Mouse (Mus musculus): ENCODE results near the gene Zfp672. TPM values are rescaled to one million over a fixed set of nuclear protein-coding genes. Genes with fewer than 3 reads are reported as not detected.
A peak's percentile ranks its signal among the peaks of the same experiment; 100 is the strongest.

Zfp672 gene
- polyA plus RNA-seq, 1 experiment, result 39.4 TPM

GRCm38 (mm10) chr11:58322824-58323569, 7.1 kb downstream of the Zfp672 start:
- WGBS, result under 1% methylated on average over 63 of the region's 63 CpGs

DNA sequence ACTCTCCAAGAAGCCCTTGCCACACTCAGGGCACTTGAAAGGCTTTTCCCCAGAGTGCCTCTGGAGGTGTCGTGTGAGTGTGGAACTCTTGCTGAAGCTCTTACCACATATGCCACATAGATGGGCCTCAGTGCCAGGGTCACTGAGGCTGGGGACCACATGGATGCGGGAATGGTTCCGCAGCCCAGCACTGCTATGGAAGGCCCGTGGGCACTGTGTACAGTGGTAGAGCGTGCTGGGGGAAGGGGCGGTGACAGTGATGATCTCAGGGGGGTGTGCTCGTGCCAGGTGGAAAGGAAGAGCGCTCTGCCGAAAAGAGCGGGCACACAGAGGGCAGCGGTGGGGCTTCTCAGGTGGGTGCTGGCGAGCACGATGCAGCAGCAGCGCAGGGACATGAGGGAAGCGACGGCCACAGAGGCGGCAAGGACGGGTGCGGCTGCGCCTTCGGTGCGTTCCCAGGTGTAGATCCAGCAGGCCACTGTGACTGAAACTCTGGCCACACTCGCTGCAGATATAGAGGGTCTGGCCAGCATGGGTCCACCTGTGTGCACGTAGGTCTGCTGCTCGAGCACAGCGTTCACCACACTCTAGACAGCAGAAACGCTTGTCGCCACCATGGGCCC, 13.3 kb downstream of the Zfp672 start:
- Histone ChIP-seq H3K4me3 (replicated peaks; ENCODE audit: control insufficient read depth, low read depth, low read length) (no peak overlapping the region), H3K4me1 (ENCODE audit: control insufficient read depth, insufficient read depth, low read length) (no peaks in the 10 kb centered on the region; the same call in 1 of the 2 replicates), H3K27ac (ENCODE audit: control insufficient read depth, insufficient read depth, low read depth, low read length, poor library complexity) (no peak overlapping the region)
- WGBS, result 95% methylated on average over 28 of the region's 28 CpGs
- peak; percentile 27; the same call in 1 of the 2 replicates for TF ChIP-seq POLR2A (IDR thresholded peaks at IDR 0.05; ENCODE audit: borderline replicate concordance, control insufficient read depth, low read depth, low read length)
- no peak for TF ChIP-seq CTCF (IDR thresholded peaks at IDR 0.05; ENCODE audit: control insufficient read depth, insufficient read depth, low read length)

More at GRCm38 (mm10) chr11:58322824-58323569, 7.1 kb downstream of the Zfp672 start:
- peaks cover 2% of the 10 kb centered on the region; the same call in 1 of the 2 replicates for H3K4me1 ChIP-seq (ENCODE audit: control insufficient read depth, insufficient read depth, low read length)
- H3K4me3 ChIP-seq (replicated peaks; ENCODE audit: control insufficient read depth, low read depth, low read length), result peak overlapping the region; percentile 73
- peak overlapping the region; percentile 94 for H3K27ac ChIP-seq (ENCODE audit: control insufficient read depth, insufficient read depth, low read depth, low read length, poor library complexity)
- TF ChIP-seq POLR2A (IDR thresholded peaks at IDR 0.05; ENCODE audit: borderline replicate concordance, control insufficient read depth, low read depth, low read length) (peak; percentile 87; the same call in 1 of the 2 replicates), CTCF (IDR thresholded peaks at IDR 0.05; ENCODE audit: control insufficient read depth, insufficient read depth, low read length) (no peak; the same call in 1 of the 2 replicates)

DNA sequence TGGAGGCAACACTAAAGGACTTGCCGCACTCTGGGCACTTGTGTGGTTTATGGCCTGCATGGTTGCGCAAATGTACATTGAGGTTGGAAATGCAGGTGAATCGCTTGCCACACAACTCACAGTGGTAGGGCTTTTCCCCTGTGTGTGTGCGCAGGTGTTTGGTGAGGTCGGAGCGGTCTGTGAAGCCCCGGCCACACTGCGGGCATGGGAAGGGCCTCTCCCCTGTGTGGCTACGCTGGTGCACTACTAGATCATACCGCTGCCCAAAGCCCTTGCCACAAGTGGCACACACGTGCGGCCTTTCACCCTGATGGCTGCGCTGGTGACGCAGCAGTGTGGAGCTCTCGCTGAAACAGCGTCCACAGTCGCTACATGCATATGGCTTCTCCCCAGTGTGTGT, 13.8 kb downstream of the Zfp672 start:
- no peak overlapping the region for H3K4me3 ChIP-seq (replicated peaks; ENCODE audit: control insufficient read depth, low read depth, low read length)
- H3K4me1 ChIP-seq (ENCODE audit: control insufficient read depth, insufficient read depth, low read length), result no peaks in the 10 kb centered on the region; the same call in 1 of the 2 replicates
- WGBS, result 90% methylated on average over 17 of the region's 17 CpGs
- no peak for TF ChIP-seq POLR2A (IDR thresholded peaks at IDR 0.05; ENCODE audit: borderline replicate concordance, control insufficient read depth, low read depth, low read length)
- no peak for TF ChIP-seq CTCF (IDR thresholded peaks at IDR 0.05; ENCODE audit: control insufficient read depth, insufficient read depth, low read length)
- no peak overlapping the region for H3K27ac ChIP-seq (ENCODE audit: control insufficient read depth, insufficient read depth, low read depth, low read length, poor library complexity)

- 93% methylated on average over 5 of the region's 5 CpGs for WGBS
Measured at GRCm38 (mm10) chr11:58315536-58316168, 14.5 kb downstream of the Zfp672 start.

DNA sequence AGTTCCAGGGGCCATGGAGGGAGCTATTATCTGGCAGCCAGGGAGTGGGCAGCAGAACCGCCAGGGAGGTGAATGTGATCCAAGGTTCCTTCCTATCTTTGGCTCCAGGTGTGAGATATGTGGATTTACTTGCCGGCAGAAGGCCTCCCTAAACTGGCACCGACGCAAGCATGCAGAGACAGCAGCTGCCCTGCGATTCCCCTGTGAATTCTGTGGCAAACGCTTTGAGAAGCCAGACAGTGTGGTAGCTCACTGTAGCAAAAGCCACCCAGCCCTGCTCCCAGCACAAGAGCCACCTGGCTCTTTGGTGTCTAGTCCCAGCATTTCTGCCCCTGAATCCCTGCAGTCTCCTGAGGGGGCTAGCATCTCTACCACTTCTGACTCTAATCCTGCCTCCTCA, 16.1 kb downstream of the Zfp672 start:
- WGBS, result 84% methylated on average over 6 of the region's 6 CpGs
- no peak overlapping the region for H3K4me3 ChIP-seq (replicated peaks; ENCODE audit: control insufficient read depth, low read depth, low read length)
- H3K4me1 ChIP-seq (ENCODE audit: control insufficient read depth, insufficient read depth, low read length), result no peaks in the 10 kb centered on the region; the same call in 1 of the 2 replicates
- H3K27ac ChIP-seq (ENCODE audit: control insufficient read depth, insufficient read depth, low read depth, low read length, poor library complexity), result no peak overlapping the region
- TF ChIP-seq CTCF (IDR thresholded peaks at IDR 0.05; ENCODE audit: control insufficient read depth, insufficient read depth, low read length) (no peak), POLR2A (IDR thresholded peaks at IDR 0.05; ENCODE audit: borderline replicate concordance, control insufficient read depth, low read depth, low read length) (no peak)

More at GRCm38 (mm10) chr11:58315536-58316168, 14.5 kb downstream of the Zfp672 start:
- Histone ChIP-seq H3K4me3 (replicated peaks; ENCODE audit: control insufficient read depth, low read depth, low read length) (no peak overlapping the region), H3K27ac (ENCODE audit: control insufficient read depth, insufficient read depth, low read depth, low read length, poor library complexity) (no peak overlapping the region), H3K4me1 (ENCODE audit: control insufficient read depth, insufficient read depth, low read length) (no peaks in the 10 kb centered on the region; the same call in 1 of the 2 replicates)
- TF ChIP-seq CTCF (IDR thresholded peaks at IDR 0.05; ENCODE audit: control insufficient read depth, insufficient read depth, low read length), result no peak
- no peak for TF ChIP-seq POLR2A (IDR thresholded peaks at IDR 0.05; ENCODE audit: borderline replicate concordance, control insufficient read depth, low read depth, low read length)

- no peak for TF ChIP-seq POLR2A (IDR thresholded peaks at IDR 0.05; ENCODE audit: borderline replicate concordance, control insufficient read depth, low read depth, low read length)
- no peak for TF ChIP-seq CTCF (IDR thresholded peaks at IDR 0.05; ENCODE audit: control insufficient read depth, insufficient read depth, low read length)
- Histone ChIP-seq H3K4me1 (ENCODE audit: control insufficient read depth, insufficient read depth, low read length) (peaks cover 2% of the 10 kb centered on the region; the same call in 1 of the 2 replicates), H3K27ac (ENCODE audit: control insufficient read depth, insufficient read depth, low read depth, low read length, poor library complexity) (no peak overlapping the region), H3K4me3 (replicated peaks; ENCODE audit: control insufficient read depth, low read depth, low read length) (no peak overlapping the region)
- WGBS, result 90% methylated on average over 9 of the region's 9 CpGs
Measured at GRCm38 (mm10) chr11:58308661-58309060, 21.5 kb downstream of the Zfp672 start.

DNA sequence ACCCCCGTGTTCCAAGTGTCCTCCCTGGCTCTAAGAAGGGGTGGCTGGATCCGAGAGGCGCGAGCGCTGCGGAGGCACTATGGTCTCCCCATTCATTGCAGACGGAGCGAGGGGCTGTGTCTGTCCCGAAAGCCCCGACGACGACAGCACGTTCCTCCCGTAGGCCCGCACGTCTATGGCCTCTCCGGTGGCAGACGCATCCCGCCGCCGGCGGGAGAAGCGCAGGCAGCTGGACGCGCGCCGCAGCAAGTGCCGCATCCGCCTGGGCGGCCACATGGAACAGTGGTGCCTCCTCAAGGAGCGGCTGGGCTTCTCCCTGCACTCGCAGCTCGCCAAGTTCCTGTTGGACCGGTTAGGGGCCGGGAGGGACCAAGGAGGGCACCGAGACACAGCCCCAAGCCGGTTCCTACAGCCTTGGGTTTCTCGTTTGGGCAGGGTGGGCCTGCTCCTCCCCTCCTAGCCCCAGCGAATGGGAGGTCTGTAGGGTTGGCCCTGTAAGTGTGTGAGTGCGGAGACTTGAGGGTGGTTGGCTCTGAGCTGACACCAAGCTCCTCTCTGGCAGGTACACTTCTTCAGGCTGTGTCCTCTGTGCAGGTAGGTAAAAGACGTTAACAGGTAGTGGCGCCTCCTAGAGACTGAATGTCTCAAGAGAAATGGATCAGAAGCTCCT, 22.6 kb downstream of the Zfp672 start:
- TF ChIP-seq POLR2A (IDR thresholded peaks at IDR 0.05; ENCODE audit: borderline replicate concordance, control insufficient read depth, low read depth, low read length), result no peak
- TF ChIP-seq CTCF (IDR thresholded peaks at IDR 0.05; ENCODE audit: control insufficient read depth, insufficient read depth, low read length), result no peak
- H3K4me1 ChIP-seq (ENCODE audit: control insufficient read depth, insufficient read depth, low read length), result peaks cover 2% of the 10 kb centered on the region; the same call in 1 of the 2 replicates
- H3K27ac ChIP-seq (ENCODE audit: control insufficient read depth, insufficient read depth, low read depth, low read length, poor library complexity), result peak overlapping the region; percentile 65
- H3K4me3 ChIP-seq (replicated peaks; ENCODE audit: control insufficient read depth, low read depth, low read length), result peak overlapping the region; percentile 92
- 2% methylated on average over 42 of the region's 42 CpGs for WGBS
